Mouse (Mus musculus) liver (tissue): ENCODE measurements around the gene Atp5d.

Experiments used
- DNase-seq: peaks from one replicate; pipeline ENCODE4 v3.0.0-alpha.2; 2020; ENCODE audit warnings: mixed read lengths

Atp5d gene

GRCm38 (mm10) chr10:80187739-80188138, 49.3 kb downstream of the Atp5d start:
- no peak for DNase-seq

DNA sequence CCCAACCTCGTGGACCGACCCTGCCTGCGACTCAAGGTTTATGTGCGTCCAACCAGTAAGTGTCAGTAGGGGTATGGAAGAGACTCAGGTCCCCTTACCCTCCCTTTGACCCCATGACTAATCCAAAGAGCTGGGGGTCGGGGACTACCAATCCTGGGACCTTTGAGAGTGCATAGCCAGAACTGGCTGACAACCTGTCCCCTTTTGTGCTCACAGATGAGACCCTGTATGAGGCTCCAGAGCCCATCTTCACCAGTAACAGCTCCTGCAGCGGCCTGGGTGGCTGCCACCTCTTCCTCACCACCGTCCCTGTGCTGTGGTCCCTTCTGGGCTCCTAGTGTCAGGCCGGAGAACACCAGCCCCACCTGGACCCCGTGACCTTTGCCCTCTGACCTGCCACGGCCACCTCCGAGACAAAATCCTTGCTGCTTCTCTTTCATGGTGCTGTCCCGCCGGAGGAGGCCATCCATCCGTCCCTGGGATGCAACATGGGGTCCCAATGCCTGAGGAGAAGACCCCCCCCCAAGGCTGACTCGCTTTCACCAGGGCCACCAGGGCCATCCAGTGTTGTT, 50.1 kb downstream of the Atp5d start:
- no peak for DNase-seq

GRCm38 (mm10) chr10:80189999-80190398, 51.6 kb downstream of the Atp5d start:
- DNase-seq: no peak

- peak; percentile 38 for DNase-seq
Measured at GRCm38 (mm10) chr10:80190491-80191051, 52.1 kb downstream of the Atp5d start.

GRCm38 (mm10) chr10:80193976-80194375, 55.5 kb downstream of the Atp5d start:
- no peak for DNase-seq

GRCm38 (mm10) chr10:80194441-80194840, 56.0 kb downstream of the Atp5d start:
- no peak for DNase-seq
